Mouse (Mus musculus): Measurements from ENCODE around the gene Dnajb8.

- TF ChIP-seq CTCF (conservative IDR thresholded peaks at IDR 0.05; ENCODE audit: insufficient read depth, insufficient read length, low read depth, low read length) (no peak), POLR2A (IDR thresholded peaks at IDR 0.05; ENCODE audit: low read depth, low read length) (no peak)
Measured at GRCm38 (mm10) chr6:88233996-88234395, 11.9 kb downstream of the Dnajb8 start.
